Mouse (Mus musculus): ENCODE measurements around the gene Ppif. TPM values are rescaled to one million over a fixed set of nuclear protein-coding genes. Genes with fewer than 3 reads are reported as not detected.

Ppif gene
- total and polyA plus RNA-seq, 3 experiments, result 244 to 487 (median 288) TPM

GRCm38 (mm10) chr14:25726226-25727148 lies 32.5 kb downstream of the Ppif start:
- no peak overlapping the region for H3K4me3 ChIP-seq
- peak overlapping the region; percentile 30 for H3K27ac ChIP-seq
- peak in 1 of 2 experiments; percentile 76 for DNase-seq
- no peak overlapping the region for H3K9ac ChIP-seq (ENCODE audit: low read depth, low read length)
- no peaks in the 10 kb centered on the region for H3K36me3 ChIP-seq (ENCODE audit: control insufficient read depth, insufficient read depth, low read length)
- intact Hi-C loops (cut with DNase I), result loop anchor here (5.0 kb wide), 2 partner anchors 41 to 76 kb away; partner anchors contain the start of gene Zcchc24
- TF ChIP-seq EP300 (IDR thresholded peaks at IDR 0.05; ENCODE audit: insufficient read depth, low read depth, low read length), result no peak
- TF ChIP-seq CTCF (IDR thresholded peaks at IDR 0.05), result peak; percentile 97
- no peak for TF ChIP-seq POLR2A (IDR thresholded peaks at IDR 0.05; ENCODE audit: insufficient read depth, low read depth, low read length)
- H3K27me3 ChIP-seq (ENCODE audit: control insufficient read depth, insufficient read depth, low read length), result no peaks in the 10 kb centered on the region
- H3K79me2 ChIP-seq (replicated peaks; ENCODE audit: control insufficient read depth, insufficient read depth, low read length), result no peaks in the 10 kb centered on the region
- 56% methylated on average over 20 of the region's 20 CpGs for WGBS
- H3K4me1 ChIP-seq (ENCODE audit: control insufficient read depth, insufficient read depth, low read length), result peaks cover 13% of the 10 kb centered on the region

DNA sequence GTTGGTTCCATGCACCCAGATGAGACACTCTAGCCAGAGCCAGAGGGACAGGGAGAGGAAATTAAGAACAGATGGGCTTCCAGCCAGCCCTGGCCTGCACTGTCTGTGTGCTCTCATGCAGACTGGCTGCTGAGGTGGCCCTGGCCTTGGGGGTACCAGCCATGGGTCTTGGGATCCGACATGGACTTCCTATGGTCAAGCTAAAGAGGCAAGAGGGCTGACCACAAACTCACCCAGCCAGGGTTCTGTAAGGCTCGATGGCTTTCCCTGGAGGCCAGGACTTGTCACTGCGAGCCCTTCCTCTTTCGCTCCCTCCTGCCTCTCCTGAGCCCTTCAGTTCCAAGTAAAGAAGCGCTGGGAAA lies 33.2 kb downstream of the Ppif start:
- H3K27ac ChIP-seq, result peak overlapping the region; percentile 29
- H3K4me1 ChIP-seq (ENCODE audit: control insufficient read depth, insufficient read depth, low read length), result peaks cover 13% of the 10 kb centered on the region
- WGBS, result 73% methylated on average over 5 of the region's 5 CpGs
- TF ChIP-seq CTCF (IDR thresholded peaks at IDR 0.05), result 0 out of 2 replicates have a peak, but pooled peaks have one; percentile 14
- no peak for TF ChIP-seq POLR2A (IDR thresholded peaks at IDR 0.05; ENCODE audit: insufficient read depth, low read depth, low read length)
- H3K27me3 ChIP-seq (ENCODE audit: control insufficient read depth, insufficient read depth, low read length), result no peaks in the 10 kb centered on the region
- H3K79me2 ChIP-seq (replicated peaks; ENCODE audit: control insufficient read depth, insufficient read depth, low read length), result no peaks in the 10 kb centered on the region
- no peaks in the 10 kb centered on the region for H3K36me3 ChIP-seq (ENCODE audit: control insufficient read depth, insufficient read depth, low read length)
- peak in 1 of 2 experiments; percentile 28 for DNase-seq
- intact Hi-C loops (cut with DNase I), result loop anchor here (5.0 kb wide), 2 partner anchors 40 to 75 kb away; partner anchors contain the start of gene Zcchc24
- no peak overlapping the region for H3K9ac ChIP-seq (ENCODE audit: low read depth, low read length)
- H3K4me3 ChIP-seq, result no peak overlapping the region

DNA sequence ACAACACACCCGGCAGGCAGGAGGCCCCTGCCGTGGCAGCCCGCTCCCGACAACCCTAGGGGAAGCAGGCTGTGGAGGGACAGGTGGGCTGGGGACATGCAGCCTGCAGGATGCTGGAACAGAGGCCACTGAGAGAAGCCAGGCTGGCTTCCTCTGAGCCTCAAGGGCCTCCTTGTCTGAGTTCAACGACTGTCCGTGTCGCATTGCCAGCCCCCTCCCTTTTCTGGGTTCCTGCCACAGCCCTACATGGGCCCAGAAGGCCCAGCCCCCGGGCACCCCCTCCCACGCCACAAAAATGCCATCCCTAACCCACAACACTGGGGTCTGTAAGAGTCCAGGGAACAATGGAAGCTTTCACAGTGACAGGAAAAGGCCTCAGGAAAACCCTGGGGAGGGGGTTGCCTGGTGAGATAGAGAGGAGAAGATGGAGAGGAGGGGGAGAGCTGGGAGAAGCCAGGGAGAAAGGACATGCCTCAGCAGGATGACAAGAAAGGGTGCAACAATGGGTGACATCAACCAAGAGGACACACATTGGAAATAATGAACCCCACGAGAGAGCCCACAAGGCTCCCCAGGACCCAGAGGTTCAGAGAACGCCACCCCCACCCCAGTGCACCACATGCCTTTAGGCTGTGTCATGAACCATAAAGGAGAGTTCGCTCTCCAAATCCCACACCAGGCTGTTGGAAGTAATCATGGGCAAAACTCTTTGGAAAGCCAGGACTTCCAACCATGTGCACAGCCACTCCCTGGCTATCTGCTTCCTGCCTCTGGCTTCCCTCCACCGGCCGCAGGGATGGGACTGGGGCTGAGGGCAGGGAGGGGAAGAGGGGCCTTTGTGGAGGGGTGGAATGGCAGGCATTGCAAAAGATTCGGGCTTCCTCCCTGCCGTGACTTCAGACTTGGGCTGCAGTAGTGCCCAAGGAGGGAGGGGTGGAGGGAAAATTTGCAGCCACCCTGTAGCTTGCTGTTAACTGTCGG lies 41.1 kb downstream of the Ppif start:
- H3K4me1 ChIP-seq (ENCODE audit: control insufficient read depth, insufficient read depth, low read length), result peaks cover 48% of the 10 kb centered on the region
- H3K4me3 ChIP-seq, result no peak overlapping the region
- no peak overlapping the region for H3K9ac ChIP-seq (ENCODE audit: low read depth, low read length)
- 19% methylated on average over 17 of the region's 17 CpGs for WGBS
- no peaks in the 10 kb centered on the region for H3K79me2 ChIP-seq (replicated peaks; ENCODE audit: control insufficient read depth, insufficient read depth, low read length)
- H3K27ac ChIP-seq, result peak overlapping the region; percentile 61
- intact Hi-C loops (cut with DNase I), result no loop called here
- peak in 1 of 2 experiments; percentile 77 for DNase-seq
- no peaks in the 10 kb centered on the region for H3K27me3 ChIP-seq (ENCODE audit: control insufficient read depth, insufficient read depth, low read length)
- peaks cover 6% of the 10 kb centered on the region; the same call in 1 of the 2 replicates for H3K36me3 ChIP-seq (ENCODE audit: control insufficient read depth, insufficient read depth, low read length)
- 0 out of 2 replicates have a peak, but pooled peaks have one; percentile 34 for TF ChIP-seq EP300 (IDR thresholded peaks at IDR 0.05; ENCODE audit: insufficient read depth, low read depth, low read length)
- TF ChIP-seq CTCF (IDR thresholded peaks at IDR 0.05), result no peak

DNA sequence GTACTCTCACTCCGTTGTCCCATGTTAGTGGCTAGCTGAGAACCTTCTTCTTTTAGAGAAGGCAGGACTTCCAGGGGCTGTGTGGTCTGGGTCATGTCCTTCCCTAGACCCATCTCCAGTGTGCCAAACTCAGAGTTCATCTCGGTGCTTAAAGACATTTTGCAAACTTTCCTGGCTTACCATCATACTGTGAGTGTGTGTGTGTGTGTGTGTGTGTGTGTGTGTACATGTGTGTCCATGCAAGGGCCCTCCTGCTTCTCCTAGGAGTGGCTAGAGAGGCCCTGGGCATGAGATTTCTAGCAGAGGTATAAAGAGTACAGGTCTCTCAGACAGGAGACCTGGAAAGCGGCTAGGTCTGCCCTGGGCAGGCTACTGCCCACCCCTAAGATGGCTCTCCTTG lies 42.2 kb downstream of the Ppif start:
- no peak for TF ChIP-seq EP300 (IDR thresholded peaks at IDR 0.05; ENCODE audit: insufficient read depth, low read depth, low read length)
- TF ChIP-seq CTCF (IDR thresholded peaks at IDR 0.05), result no peak
- no peak for TF ChIP-seq POLR2A (IDR thresholded peaks at IDR 0.05; ENCODE audit: insufficient read depth, low read depth, low read length)
- no peak overlapping the region for H3K9ac ChIP-seq (ENCODE audit: low read depth, low read length)
- intact Hi-C loops (cut with DNase I), result no loop called here
- 36% methylated on average over 3 of the region's 3 CpGs for WGBS
- H3K79me2 ChIP-seq (replicated peaks; ENCODE audit: control insufficient read depth, insufficient read depth, low read length), result no peaks in the 10 kb centered on the region
- peak overlapping the region; percentile 71 for H3K27ac ChIP-seq
- H3K4me1 ChIP-seq (ENCODE audit: control insufficient read depth, insufficient read depth, low read length), result peaks cover 48% of the 10 kb centered on the region
- H3K27me3 ChIP-seq (ENCODE audit: control insufficient read depth, insufficient read depth, low read length), result no peaks in the 10 kb centered on the region
- H3K4me3 ChIP-seq, result no peak overlapping the region
- H3K36me3 ChIP-seq (ENCODE audit: control insufficient read depth, insufficient read depth, low read length), result peaks cover 6% of the 10 kb centered on the region; the same call in 1 of the 2 replicates
- DNase-seq, result no peak

- intact Hi-C loops (cut with DNase I), result no loop called here
- WGBS, result 1% methylated on average over 6 of the region's 6 CpGs
- Histone ChIP-seq H3K27ac (peak overlapping the region; percentile 71), H3K4me3 (no peak overlapping the region), H3K9ac (ENCODE audit: low read depth, low read length) (no peak overlapping the region), H3K27me3 (ENCODE audit: control insufficient read depth, insufficient read depth, low read length) (no peaks in the 10 kb centered on the region), H3K4me1 (ENCODE audit: control insufficient read depth, insufficient read depth, low read length) (peaks cover 49% of the 10 kb centered on the region), H3K36me3 (ENCODE audit: control insufficient read depth, insufficient read depth, low read length) (peaks cover 6% of the 10 kb centered on the region; the same call in 1 of the 2 replicates), H3K79me2 (replicated peaks; ENCODE audit: control insufficient read depth, insufficient read depth, low read length) (no peaks in the 10 kb centered on the region)
- TF ChIP-seq POLR2A (IDR thresholded peaks at IDR 0.05; ENCODE audit: insufficient read depth, low read depth, low read length) (no peak; the same call in 1 of the 2 replicates), EP300 (IDR thresholded peaks at IDR 0.05; ENCODE audit: insufficient read depth, low read depth, low read length) (peak; percentile 74; the same call in 1 of the 2 replicates)
- DNase-seq, result peak; percentile 78 to 88
Observed at GRCm38 (mm10) chr14:25736589-25736988, 42.6 kb downstream of the Ppif start.
